Mouse (Mus musculus) CD4-positive naive resting alpha-beta T cell, adult 57 days (primary cell): ENCODE measurements around the gene Gm42674. TPM values are rescaled to one million over a fixed set of nuclear protein-coding genes. Genes with fewer than 3 reads are reported as not detected.

ENCODE experiments used
- total RNA-seq: library from RNA; stranded (reverse); gene quantifications from one replicate; pipeline ENCODE4 v1.2.4, GENCODE M21; 2023

Gene Gm42674
- not detected for total RNA-seq

DNA sequence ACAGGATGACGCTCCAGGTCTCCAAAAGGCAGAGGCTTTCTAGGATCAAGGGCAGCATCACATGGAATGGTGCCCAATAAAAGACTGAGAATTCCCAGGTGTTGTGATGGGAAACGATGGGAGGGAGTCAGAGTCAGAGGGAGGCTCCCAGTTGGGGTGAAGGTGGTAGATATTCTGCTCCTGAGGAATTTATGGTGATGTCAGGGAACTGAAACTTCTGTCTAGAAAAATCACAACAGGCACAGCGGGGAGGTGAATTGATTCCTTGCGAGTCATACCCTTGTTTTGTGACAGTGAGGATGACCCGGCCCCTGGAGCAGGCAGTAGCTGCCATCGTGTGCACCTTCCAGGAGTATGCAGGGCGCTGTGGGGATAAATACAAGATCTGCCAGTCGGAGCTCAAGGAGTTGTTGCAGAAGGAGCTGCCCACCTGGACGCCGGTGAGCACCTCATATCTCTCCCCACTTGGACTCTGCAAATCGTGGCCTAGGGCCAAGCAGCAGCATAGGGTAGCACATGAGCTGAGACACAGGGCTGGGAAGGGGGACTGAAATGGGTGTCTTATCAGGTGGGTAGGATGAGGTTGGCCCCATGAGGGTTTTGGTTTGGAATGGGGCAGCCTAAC lies at the start of gene Gm42674:
Gene Gm42674 (plus strand): TSS at position 419 of the 625 bp plus-strand sequence.

GRCm38 (mm10) chr3:90560008-90560628 lies 41.6 kb upstream of the Gm42674 start, which contains the start of gene S100a3:
Gene S100a3 (plus strand): TSS chr3:90560578.

GRCm38 (mm10) chr3:90589947-90590346 lies 11.8 kb upstream of the Gm42674 start, which contains the start of gene S100a2:
Gene S100a2 (plus strand): TSS chr3:90590247.

DNA sequence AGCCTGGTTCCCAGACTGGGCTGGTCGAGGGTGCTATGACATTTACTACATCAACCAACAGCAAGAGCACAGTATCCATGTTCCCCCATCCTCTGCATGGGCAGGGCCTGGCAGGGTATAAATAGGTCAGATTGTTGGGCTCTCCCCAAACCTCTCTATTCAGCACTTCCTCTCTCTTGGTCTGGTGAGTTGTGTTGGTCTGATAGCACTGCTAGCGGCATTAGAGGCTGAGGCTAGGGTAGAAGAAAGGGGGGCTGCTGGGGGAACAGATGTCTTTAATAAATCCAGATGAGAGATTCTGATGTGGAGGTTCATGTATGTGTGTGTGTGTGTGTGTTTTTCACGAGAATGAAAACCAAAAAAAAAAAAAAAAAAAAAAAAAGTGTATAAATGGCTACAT lies 1.9 kb downstream of the Gm42674 start, which contains the start of gene S100a4:
Gene S100a4 (plus strand): TSS at position 149 of the 400 bp plus-strand sequence.

GRCm38 (mm10) chr3:90608223-90608622 lies 6.5 kb downstream of the Gm42674 start, which contains the start of gene S100a5:
Gene S100a5 (plus strand): TSS chr3:90608523.

DNA sequence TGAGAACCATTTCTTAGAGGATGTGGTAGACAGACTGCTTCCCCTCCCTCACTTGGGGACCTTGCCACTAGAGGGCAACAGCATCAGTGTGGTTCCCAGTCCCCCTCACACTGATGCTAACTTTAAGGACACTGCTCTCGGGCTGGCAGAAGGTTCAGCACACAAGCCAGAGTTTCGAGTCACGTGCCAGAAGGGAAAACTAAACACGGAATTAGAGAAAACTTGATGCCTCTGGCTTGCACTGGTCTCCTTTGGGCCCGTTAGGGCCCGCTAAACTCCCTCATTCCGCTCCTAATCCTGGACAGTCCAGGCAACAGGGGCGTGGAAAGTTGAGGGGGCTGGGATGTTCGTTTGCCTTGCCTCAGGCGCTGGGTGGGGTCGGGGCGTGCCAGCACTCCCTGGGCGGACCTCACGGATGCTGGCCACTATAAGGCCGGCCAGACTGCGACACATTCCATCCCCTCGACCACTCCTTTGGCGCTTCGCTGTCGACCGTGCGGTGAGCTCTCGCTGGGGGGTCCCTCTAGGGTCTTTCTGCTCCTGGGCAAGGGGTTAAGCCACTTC lies 11.1 kb downstream of the Gm42674 start, which contains the start of gene S100a6:
Gene S100a6 (plus strand): TSS at position 155 of the 564 bp plus-strand sequence.

GRCm38 (mm10) chr3:90653717-90654116 lies 52.0 kb downstream of the Gm42674 start, which contains the start of gene S100a7a:
Gene S100a7a (plus strand): TSS chr3:90654017.

Other genes starting within 250 kb of the Gm42674 start
- 1.3 TPM for gene Slc27a3, start 212.0 kb upstream of the Gm42674 start, total RNA-seq
- gene Ints3, start 168.3 kb upstream of the Gm42674 start, total RNA-seq = 52.6 TPM
- gene Npr1, start 136.0 kb upstream of the Gm42674 start, total RNA-seq = 1.6 TPM
- 84.0 TPM for gene Ilf2, start 125.8 kb upstream of the Gm42674 start, total RNA-seq
- 42.1 TPM for gene Snapin, start 110.9 kb upstream of the Gm42674 start, total RNA-seq
- 211 TPM for gene Chtop, start 92.4 kb upstream of the Gm42674 start, total RNA-seq
- 2.2 TPM for gene S100a1, start 87.5 kb upstream of the Gm42674 start, total RNA-seq
- gene S100a13, start 87.5 kb upstream of the Gm42674 start, total RNA-seq = 37.8 TPM
- gene S100a14, start 75.0 kb upstream of the Gm42674 start, total RNA-seq = 1.2 TPM
- 0.71 TPM for gene S100a16, start 64.7 kb upstream of the Gm42674 start, total RNA-seq
- not detected for gene S100a3, start 41.3 kb upstream of the Gm42674 start, total RNA-seq
- gene S100a2, start 11.7 kb upstream of the Gm42674 start, total RNA-seq = not detected
- gene S100a4, start 1.9 kb downstream of the Gm42674 start, total RNA-seq = 16.8 TPM
- gene S100a5, start 6.6 kb downstream of the Gm42674 start, total RNA-seq = not detected
- 14.4 TPM for gene S100a6, start 11.0 kb downstream of the Gm42674 start, total RNA-seq
- not detected for gene S100a7a, start 52.1 kb downstream of the Gm42674 start, total RNA-seq
- 19.6 TPM for gene S100a8, start 67.1 kb downstream of the Gm42674 start, total RNA-seq
- gene S100a9, start 93.8 kb downstream of the Gm42674 start, total RNA-seq = 18.9 TPM
- not detected for gene Pglyrp4, start 125.0 kb downstream of the Gm42674 start, total RNA-seq
- gene Gm5849, start 176.0 kb downstream of the Gm42674 start, total RNA-seq = not detected